Mouse (Mus musculus) CD4-positive, CD25-positive, alpha-beta regulatory T cell, adult 2 months (primary cell): ENCODE results near the gene Tpcn2.

Source experiments
- DNase-seq: peaks from one replicate; pipeline ENCODE4 v3.0.0-alpha.2; 2012; ENCODE audit warnings: low read depth, low spot score

The Tpcn2 gene

GRCm38 (mm10) chr7:145283487-145284187 lies at the start of gene Tpcn2:
Gene Tpcn2 (minus strand): TSS chr7:145284011.
- DNase-seq: peak; percentile 94

GRCm38 (mm10) chr7:145332376-145333041 lies 48.7 kb upstream of the Tpcn2 start:
- DNase-seq: no peak

GRCm38 (mm10) chr7:145330641-145331040 lies 46.8 kb upstream of the Tpcn2 start:
- DNase-seq: no peak

GRCm38 (mm10) chr7:145329982-145330381 lies 46.2 kb upstream of the Tpcn2 start:
- DNase-seq: no peak

GRCm38 (mm10) chr7:145325697-145326096 lies 41.9 kb upstream of the Tpcn2 start:
- DNase-seq: no peak

GRCm38 (mm10) chr7:145323607-145324006 lies 39.8 kb upstream of the Tpcn2 start:
- no peak for DNase-seq

- DNase-seq: no peak
Measured at GRCm38 (mm10) chr7:145319481-145319880, 35.7 kb upstream of the Tpcn2 start.

- DNase-seq: no peak
Measured at GRCm38 (mm10) chr7:145317522-145317921, 33.7 kb upstream of the Tpcn2 start.

GRCm38 (mm10) chr7:145314785-145315411 lies 31.1 kb upstream of the Tpcn2 start, which contains the start of gene Mrgprd:
Gene Mrgprd (plus strand): TSS chr7:145314835.
- no peak for DNase-seq

GRCm38 (mm10) chr7:145312137-145312536 lies 28.3 kb upstream of the Tpcn2 start:
- DNase-seq: no peak

GRCm38 (mm10) chr7:145310526-145310925 lies 26.7 kb upstream of the Tpcn2 start:
- no peak for DNase-seq

- no peak for DNase-seq
Measured at GRCm38 (mm10) chr7:145309877-145310276, 26.1 kb upstream of the Tpcn2 start.

GRCm38 (mm10) chr7:145308866-145309265 lies 25.1 kb upstream of the Tpcn2 start:
- DNase-seq: no peak

- no peak for DNase-seq
Measured at GRCm38 (mm10) chr7:145308061-145308675, 24.4 kb upstream of the Tpcn2 start.

GRCm38 (mm10) chr7:145307636-145308035 lies 23.8 kb upstream of the Tpcn2 start:
- DNase-seq: no peak

GRCm38 (mm10) chr7:145304153-145304552 lies 20.3 kb upstream of the Tpcn2 start:
- no peak for DNase-seq

- DNase-seq: no peak
Measured at GRCm38 (mm10) chr7:145302488-145303285, 18.9 kb upstream of the Tpcn2 start.

GRCm38 (mm10) chr7:145301341-145302005 lies 17.7 kb upstream of the Tpcn2 start:
- no peak for DNase-seq

GRCm38 (mm10) chr7:145301008-145301340 lies 17.2 kb upstream of the Tpcn2 start:
- no peak for DNase-seq

- no peak for DNase-seq
Measured at GRCm38 (mm10) chr7:145300321-145301007, 16.7 kb upstream of the Tpcn2 start, which contains the start of gene Mrgprf. Gene Mrgprf (plus strand): TSS chr7:145300828.
